Mouse (Mus musculus) kidney, adult 2 months (tissue): ENCODE results near the gene Mccc1.

Experiments used
- CTCF ChIP-seq: fragments of 200-500 bp; conservative IDR thresholded peaks from 2 replicates; pipeline ENCODE4 v1.5.1; 2011; ENCODE audit warnings: low read depth, mild to moderate bottlenecking, control low read depth, low read length, moderate library complexity, mixed read lengths; ENCODE audit not compliant: insufficient read depth, insufficient read length
- POLR2A ChIP-seq: fragments of 200-500 bp; IDR thresholded peaks from one replicate; pipeline ENCODE4 v1.6.1; 2011; ENCODE audit warnings: low read depth, low read length, control low read depth

GRCm38 (mm10) chr3:35967366-35967921 is 33.0 kb downstream of the Mccc1 start:
- TF ChIP-seq CTCF, result no peak
- TF ChIP-seq POLR2A, result no peak
